Mouse (Mus musculus) erythroid progenitor cell, adult 5-6 weeks (primary cell): ENCODE measurements around the gene Rad51. TPM values are rescaled to one million over a fixed set of nuclear protein-coding genes. Genes with fewer than 3 reads are reported as not detected.

Experiments used
- ATAC-seq: replicated peaks from 2 replicates; pipeline ENCODE4 v1.8.0; 2016; ENCODE audit warnings: moderate number of reproducible peaks, mild to moderate bottlenecking, moderate TSS enrichment, inconsistent platforms; ENCODE audit not compliant: poor library complexity, low FRiP score, severe bottlenecking
- total RNA-seq, 2 experiments: library from RNA; stranded (forward) in 1 of 2; stranded (reverse) in 1 of 2; fragments of 150-400 nt in 1 of 2; fragments of 186-747, 209-891 nt in 1 of 2; gene quantifications; 2 replicates each; pipeline versions ENCODE4 v1.2.3 to v1.2.4; 2015 to 2017; ENCODE audit warnings: low replicate concordance in 2 of 2

Rad51 gene
- 51.2 and 66.7 TPM in 2 replicates for total RNA-seq (2015; ENCODE audit: low replicate concordance)
- total RNA-seq (2017; ENCODE audit: low replicate concordance), result 23.8 and 50.4 TPM in 2 replicates

DNA sequence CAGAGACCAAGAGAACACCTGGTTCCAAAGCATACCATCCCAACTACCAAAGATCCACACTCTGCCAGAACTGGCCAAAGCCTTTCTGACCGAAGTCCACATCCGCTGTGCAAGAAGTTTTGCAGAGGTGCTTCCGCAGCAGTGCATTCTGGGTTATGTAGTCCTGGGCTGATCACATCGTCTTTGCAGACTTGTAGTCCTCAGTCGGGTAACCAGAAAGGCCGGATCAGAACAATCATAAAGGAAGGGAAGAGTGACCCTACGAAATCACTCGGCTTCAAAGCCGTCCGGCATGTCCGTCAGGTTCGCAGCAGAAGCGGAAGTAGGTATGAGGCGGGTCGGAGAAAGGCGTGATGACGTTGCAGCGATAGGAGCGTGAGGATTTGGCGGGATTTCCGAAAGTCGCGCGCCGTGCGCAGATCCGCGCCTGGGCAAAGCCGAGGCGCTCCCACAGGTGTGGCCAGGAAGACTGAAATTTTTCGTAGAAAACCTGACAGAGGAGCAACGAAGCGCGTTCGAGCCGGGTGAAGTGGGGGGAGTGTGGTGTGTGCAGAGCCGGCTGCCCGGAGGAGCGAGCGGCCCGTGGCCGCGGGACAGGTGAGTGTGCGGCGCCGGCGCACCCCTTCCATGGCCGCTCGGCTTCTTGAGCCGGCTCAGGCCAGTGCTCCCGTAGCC is at the start of gene Rad51:
Rad51 (plus strand) TSS at position 356 of the 675 bp plus-strand sequence.
- ATAC-seq, result peak; percentile 96

DNA sequence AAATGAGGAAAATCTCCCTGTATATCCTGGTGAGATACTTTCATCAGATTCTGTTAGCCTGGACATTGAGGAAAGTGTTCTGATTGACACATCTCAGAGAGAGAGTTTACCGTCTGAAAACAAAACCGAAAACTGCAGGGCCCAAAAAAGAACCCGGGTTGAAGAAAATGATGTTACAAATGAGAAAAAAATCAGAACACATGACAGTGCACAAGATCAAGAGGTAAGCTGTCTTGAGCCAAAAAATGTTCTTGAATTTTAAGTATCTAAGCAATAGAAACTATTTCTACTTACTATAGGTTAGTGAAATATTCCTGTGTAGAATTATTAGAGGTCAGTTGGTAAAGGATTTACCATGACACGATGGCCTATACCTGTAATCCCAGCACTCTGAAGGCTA is 40.2 kb upstream of the Rad51 start:
- ATAC-seq, result no peak

DNA sequence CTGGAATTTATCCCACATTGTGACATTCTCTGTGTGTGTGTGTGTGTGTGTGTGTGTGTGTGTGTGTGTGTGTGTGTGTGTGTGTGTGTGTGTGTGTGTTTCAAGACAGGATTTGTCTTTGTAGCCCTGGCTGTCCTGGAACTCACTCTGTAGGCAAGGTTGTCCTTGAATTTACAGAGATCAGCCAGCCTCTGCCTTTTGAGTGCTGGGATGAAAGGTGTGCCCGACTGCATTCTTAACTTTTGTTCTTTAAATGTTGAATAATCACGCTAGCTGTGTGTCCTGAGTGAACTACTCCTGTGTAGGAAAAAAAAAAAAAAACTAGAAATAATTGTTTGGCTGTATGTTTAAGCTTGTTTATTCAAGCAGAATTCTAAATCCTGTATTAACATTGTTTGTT is 26.4 kb upstream of the Rad51 start:
- ATAC-seq, result no peak

DNA sequence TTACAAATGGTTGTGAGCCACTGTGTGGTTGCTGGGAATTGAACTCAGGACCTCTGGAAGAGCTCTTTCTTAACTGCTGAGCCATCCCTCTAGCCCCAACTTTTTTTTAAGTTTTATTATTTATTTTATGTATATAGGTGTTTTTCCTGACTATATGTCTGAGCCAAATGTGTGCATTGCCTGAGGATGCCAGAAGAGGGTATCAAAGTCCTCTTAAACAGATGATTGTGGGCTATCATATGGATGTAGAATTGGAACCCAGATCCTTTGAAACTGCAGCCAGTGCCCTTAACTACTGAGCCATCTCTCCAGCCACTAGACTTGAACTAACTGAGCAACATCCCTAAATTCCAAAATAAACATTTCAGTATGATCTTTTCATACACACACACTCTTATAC is 11.0 kb upstream of the Rad51 start:
- no peak for ATAC-seq

DNA sequence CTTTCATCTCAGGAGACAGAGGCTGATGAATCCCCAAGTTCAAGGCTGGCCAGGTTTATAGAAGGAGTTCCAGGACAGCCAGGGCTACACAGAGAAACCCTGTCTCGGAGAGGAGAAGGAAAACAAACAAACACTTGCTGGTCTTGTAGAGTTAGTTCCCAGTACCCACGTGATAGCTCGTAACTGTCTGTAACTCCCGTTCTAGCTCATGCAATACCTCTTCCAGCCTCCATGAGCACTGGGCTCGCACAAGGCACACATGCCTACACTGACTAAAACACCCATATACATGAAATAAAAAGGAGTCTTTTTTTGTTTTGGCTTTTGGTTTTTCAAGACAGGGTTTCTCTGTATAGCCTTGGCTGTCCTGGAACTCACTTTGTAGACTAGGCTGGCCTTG is 6.0 kb upstream of the Rad51 start:
- no peak for ATAC-seq

DNA sequence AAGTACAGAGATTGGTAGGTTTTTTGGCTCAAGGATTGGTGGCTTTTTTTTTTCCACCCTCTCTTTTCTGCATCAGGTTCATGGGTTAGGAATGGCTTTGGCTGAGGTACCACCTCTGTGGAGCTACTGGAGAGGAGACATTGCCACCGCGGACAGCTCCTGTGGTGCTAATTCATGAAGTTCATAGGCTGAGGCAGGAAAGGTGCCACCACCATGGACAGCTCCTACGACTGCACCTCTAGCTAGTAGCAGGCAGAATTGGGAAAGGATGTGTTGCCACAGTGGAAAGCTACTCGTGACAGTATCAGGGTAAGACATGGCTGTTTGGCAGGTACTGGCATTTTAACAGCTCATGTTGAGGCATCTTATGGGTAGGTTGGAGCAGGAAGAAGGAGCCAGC is 4.0 kb upstream of the Rad51 start:
- ATAC-seq, result no peak

DNA sequence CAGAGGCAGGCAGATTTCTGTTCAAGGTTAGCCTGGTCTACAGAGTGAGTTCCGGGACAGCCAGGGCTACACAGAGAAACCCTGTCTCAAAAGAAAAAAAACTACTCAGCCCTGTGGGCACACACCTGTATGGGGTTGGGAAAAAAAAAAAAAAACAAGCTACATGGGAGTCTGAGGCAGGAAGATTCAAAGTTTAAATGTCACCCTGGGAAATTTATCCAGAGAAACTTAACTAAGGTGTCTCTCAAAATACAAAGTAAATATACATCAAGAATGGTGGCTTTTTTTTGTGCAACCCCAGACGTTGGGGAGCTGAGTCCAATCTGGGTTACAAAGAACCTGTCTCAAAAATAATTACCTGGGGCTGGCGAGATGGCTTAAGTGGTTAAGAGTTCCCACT is 1.5 kb upstream of the Rad51 start:
- ATAC-seq, result no peak

DNA sequence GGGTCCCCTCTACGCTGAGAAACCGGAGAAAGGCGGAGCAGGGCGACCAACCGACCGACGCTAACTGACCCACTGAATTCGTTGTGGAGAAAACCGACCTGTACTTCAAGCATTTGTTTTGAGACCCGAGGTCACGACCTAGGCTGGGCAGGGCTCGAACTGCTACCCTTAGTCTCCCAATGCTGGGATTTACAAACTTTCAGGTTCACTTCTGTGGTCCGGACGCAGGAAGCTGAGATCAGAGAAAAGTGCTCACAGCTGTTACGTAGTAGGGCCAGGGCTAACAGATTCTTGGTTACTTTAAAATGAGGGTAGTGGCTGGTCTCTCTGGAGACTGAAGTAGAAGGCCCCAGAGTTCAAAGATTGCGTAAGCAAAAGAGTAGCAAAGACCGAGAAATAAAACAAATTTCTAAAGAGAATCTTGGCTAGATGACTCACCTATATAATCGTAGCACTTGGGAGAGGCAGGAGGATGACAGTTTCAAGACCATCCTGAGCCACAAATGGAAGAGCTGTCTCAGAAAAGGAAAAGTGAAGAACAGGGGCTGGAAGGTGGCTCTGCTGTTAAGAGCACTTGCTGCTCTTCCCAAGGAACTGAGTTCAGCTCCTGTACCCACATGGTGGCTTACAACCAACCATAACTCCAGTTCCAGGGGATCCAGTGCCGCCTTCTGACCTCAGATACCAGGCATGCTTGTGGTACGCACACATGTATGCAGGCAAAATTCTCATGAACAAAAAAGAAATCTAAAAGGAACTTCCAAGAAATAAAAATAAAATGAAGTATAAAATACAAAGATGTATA is 730 bp downstream of the Rad51 start:
- ATAC-seq, result no peak

DNA sequence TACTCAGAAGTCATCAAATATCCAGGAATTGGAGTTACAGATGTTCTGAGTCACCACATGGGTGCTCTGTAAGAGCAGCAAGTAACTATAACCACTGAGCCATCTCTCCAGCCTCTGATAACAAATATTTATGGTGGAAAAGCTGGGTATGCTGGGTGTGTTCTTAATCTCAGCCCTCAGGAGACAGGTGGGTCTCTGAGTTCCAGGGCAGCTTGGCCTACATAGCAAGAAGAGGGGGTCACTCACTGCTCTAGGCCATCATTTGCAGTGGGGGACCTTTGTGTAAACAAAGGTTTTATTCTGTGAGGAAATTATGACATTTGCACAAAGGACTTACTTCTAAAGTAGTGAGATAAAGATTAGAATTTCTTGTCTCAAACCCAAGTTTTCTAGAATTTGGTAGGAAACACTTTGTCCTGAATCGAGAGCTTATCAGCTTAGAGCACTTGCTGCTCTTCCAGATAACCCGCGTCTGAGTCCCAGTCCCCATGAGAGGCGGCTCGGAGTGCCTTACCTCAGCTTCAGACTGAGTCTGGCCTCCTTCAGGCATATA is 23.8 kb downstream of the Rad51 start:
- peak; percentile 95 for ATAC-seq

DNA sequence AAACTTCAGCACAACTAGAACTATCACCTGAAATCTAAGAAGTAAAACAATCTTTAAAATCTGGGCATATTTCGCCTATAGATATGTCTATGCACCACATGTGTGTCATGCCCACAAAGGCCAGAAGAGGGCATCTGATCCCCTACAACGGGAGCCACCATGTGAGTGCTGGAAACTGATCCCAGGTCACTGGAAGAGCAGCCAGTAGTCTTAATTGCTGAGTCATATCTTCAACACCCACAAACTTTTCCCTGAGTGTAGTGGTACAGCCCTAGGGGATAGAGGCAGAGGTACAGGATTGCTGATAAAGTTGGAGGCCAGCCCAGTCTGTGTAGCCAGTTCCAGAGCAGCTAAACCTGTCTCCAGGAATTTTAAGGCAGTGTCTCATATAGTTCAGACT is 32.6 kb downstream of the Rad51 start:
- peak; percentile 37; the same call in 1 of the 2 replicates for ATAC-seq

DNA sequence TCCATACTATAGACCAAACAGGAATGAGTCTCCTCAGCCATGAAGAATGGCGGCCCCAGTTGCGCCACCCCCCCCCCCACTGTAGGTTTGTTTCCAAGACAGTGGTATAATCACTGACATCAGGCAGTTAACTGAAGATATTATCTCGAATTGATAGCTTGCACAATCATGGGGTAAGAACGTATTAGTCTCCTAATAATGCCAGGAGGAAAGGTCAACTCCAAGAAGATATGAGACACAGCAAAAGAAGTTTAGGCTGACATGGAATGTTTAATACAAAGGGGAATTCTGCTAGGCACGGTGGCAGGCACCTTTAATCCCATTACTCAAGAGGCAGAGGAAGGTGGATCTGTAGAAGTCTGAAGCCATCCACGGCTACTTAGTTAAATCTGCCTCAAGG is 33.8 kb downstream of the Rad51 start:
- no peak for ATAC-seq

DNA sequence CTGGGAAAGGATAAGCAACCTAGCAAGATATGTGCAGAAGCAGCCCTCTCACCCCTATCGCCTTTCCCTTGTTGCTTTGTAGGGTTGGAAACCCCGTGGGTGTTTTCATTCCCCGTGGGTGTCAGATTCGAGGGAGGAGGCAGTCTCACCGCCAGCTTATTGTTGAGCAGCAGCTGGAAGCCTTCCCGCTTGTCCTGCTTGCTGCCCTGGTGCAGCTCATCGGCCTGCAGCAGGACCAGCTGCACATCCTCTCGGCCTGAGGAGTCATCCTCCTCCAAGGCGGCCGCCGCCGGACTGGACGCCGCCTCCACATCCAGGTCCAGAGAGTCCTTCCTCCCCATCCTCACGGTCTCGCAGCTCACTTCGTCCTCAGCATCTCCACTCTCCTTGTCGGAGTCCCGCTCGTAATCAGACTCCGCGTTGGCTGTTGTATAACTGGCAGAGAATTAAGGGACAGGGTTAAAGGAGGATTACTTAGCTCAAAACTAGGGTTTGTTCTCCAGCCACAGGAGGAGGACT is 34.6 kb downstream of the Rad51 start:
- no peak for ATAC-seq

DNA sequence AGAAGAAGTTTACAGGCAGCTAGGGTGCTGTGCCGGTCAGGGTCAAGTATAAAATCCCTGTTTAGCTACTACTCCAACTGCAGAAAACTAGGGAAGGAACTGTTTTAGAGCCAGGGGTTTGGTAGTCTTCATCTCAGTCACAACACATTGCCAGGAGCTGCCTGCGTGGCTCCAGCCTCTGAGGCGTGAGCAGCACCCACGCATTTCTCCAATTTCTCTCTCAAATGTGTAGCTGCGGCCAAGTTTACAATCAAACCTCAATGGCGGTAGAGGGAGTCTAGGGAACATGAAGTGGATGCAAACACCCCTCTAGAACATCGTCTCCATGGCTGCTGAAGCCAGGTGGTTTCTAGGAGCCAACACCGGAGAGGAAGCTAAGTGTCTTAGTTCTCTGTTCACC is 35.2 kb downstream of the Rad51 start:
- ATAC-seq, result no peak

DNA sequence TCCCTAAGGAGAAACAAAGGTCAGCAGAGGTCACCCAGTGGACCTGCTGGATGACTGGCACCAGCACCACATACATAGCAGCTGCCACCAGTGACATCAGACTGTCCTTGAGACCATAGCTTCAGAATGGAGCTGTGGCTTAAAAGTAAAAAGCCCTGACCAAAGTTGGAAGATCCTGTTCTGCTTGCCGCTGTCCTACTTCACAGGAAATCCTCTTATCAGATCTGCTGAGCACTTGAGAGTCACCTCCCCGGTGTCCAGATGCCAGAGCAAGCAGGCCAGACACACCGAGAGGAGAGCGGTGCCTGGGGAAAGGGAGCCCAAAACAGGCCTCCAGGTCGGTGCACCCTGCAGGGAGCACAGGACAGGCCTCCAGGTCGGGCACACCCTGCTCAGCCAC is 39.7 kb downstream of the Rad51 start:
- no peak for ATAC-seq

DNA sequence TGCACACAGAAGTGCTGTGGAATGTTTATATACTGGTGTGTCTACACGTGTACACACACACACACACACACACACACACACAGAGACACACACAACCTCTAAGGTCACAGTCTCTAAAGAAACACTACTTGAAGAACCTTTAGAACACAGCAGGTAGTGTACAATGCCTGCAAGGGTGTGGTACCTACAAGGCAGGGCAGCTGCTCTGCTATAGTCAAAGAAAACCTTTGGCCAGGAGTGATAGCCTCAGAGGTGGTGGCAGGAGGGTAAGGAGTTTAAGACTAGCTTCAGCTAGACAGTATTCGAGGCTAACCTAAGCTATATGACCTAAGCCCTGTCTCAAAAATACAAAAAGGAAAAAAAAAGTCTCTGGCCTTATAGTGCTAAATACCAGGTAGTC is 42.1 kb downstream of the Rad51 start:
- ATAC-seq, result no peak

DNA sequence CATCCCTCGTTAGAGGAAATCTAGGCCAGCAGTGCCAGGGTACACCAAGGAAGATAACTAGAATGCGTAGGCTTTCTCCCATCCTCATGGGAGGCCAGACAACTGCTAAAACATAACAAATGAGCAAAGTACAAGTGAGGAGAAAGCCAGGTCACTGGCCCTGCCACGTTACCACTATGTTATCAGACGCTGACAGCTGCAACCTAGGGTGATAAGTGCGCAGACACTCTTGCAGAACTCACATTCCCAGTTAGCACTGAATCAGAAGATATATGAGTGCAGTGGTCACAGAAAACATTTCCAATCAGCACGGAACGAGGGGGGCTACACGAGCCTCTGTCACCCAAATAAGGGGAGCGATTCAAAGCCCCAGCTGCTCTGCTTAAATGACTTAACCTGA is 42.8 kb downstream of the Rad51 start:
- peak; percentile 84 for ATAC-seq

DNA sequence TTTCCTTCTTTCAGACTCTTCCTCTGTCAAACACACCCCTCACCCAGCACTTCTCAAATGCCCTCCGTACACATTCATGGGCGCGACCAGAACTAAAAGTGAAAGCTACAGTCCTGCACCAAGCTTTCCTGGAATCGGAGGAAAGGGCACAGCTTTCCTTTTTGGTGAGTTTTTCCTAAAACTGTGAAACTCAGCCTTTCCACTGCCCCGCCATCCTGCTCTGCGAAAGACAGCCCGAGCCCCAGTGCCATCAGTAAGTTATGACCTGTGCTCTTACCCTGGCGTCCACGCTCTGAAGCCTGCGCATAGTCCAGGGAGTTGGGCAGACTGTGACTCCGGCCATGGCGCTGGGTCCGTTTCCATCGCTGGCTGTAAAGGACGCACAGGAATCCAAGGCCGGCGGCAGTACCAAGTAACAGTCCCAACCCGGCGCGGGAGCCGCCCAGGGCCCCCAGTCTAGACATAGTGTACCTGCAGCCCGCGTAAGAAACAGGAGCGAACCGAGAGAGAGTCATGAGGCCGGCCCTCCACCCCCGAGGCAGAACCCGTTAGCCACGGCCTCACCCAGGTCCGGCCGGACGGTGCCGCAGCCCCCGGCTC is 43.6 kb downstream of the Rad51 start:
- ATAC-seq, result 0 out of 2 replicates have a peak, but pooled peaks have one; percentile 20

DNA sequence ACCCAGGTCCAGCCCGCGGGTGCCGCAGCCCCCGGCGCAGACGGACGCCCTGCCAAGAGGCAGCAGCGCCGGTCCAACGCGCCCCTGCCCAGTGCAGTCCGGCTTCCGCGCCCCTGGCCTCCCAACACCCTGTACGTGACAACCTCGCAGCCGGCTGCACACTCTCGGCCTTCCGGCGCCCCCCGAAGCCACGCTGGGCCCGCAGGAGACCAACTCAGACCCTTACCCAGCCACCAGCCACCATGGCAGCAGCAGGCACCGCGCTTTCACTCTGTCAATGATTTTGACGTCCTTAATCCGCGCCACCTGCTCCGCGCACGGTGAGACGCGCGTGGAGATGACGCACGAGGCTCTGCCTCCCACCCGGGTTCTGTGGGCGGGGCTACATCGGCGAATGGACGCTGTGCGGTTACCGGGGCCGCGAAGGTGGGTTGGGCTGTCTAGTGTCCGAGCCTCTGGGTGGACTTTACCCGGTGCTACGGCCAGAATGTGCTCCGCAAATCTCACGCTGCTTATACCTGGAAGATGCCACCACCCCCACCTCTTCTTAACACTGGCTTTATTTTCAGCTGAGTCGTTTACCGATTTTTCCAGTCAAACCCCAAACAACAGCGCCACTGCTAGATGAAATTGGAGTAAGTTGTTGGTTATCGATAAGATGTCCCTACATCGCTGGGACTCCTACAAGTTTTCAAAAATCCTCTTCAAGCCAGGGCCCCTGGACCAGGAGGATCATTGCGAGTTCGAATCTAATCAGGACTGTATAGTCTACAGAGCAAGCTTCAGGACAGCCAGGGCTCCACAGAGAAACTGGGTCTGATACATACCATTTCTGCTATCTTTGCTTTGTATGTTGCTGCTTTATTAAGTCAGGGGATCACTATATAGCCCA is 44.3 kb downstream of the Rad51 start, which contains the start of gene Rmdn3:
Rmdn3 (minus strand) TSS at position 354 of the 892 bp plus-strand sequence.
- peak; percentile 85 for ATAC-seq

DNA sequence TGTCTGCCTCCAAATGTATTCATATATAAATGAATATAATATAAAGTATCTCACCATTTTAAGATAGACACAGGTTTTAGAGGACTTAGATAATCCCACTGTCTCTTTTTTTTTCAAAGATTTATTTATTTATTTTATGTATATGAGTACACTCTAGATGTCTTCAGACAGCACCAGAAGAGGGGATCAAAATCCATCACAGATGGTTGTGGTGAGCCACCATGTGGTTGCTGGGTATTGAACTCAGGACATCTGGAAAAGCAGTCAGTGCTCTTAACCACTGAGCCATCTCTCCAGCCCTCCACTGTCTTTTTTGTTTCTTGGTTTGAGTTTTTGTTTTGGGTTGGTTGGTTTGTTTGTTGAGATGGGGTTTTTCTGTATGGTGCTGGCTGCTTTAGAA is 45.2 kb downstream of the Rad51 start:
- ATAC-seq, result no peak
